Mouse (Mus musculus) B cell, adult 62 days (primary cell): ENCODE measurements around the gene Mea1. TPM values are rescaled to one million over a fixed set of nuclear protein-coding genes. Genes with fewer than 3 reads are reported as not detected.

Experiments
- total RNA-seq: library from RNA; stranded (reverse); gene quantifications from 4 replicates; pipeline ENCODE4 v1.2.4, GENCODE M21; 2023

The Mea1 gene
- 47.4 to 58.8 TPM (median 54.1 TPM) in 4 replicates for total RNA-seq

DNA sequence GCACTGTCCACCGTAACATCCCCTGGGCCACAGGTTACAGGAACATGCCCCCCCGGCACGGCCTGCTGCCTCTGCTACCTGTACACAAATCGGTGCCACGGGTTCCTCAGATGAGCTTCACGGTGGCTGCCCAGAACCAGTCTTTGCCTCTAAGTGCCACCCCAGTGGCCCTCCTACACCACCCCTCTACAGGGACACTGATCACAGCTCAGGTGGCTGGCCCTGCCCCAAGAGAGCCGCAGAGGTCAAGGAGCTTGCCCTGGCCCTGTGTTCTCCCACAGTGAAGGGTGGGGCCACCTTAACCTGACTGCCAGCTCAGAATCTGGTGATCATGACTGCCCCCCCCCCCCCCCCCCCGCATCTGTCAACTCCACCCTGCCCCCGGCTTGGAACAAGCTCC is at the start of gene Mea1:
Gene Mea1 (plus strand): TSS at position 378 of the 400 bp plus-strand sequence.

DNA sequence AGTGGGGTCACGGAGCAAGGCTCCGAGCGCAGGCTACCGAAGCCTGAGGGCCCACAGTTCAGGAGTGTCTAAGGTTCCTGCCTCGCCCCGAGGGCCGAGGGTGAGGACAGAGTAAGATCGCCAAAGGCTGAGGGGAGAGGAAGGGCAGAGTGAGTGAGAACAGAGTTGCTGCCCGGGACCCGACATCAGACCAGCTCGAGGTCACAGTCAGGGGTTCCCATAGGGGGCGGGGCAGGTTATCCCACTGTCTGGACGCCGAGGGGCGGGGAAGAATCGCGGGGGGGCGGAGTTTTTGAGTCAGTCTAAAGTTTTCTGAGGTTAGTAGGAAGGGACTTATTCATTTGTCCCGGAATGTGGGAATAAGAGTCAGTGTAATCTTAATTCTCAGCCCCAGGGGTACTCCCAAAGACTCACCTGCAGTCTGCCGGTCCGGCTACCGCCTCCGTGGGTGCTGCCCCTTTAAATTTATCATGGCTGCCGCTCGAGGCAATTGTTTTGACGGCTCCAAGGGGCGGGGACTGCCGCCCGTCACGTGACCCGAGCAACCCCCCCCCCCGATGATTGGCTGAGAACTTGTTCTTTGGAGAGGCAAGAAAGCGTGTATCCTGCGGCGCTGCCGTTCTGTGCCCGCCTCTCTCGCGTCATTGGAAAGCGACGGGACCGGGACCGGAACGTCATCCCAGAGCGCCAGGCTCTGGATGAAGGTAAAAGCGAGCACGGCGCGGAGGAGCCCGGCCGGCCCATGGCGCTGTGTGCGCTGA is 32.9 kb upstream of the Mea1 start, which contains the start of the genes Klc4 and Mrpl2:
Gene Klc4 (minus strand): TSS at position 462 of the 761 bp plus-strand sequence.
Gene Mrpl2 (plus strand): TSS at position 669 of the 761 bp plus-strand sequence.

DNA sequence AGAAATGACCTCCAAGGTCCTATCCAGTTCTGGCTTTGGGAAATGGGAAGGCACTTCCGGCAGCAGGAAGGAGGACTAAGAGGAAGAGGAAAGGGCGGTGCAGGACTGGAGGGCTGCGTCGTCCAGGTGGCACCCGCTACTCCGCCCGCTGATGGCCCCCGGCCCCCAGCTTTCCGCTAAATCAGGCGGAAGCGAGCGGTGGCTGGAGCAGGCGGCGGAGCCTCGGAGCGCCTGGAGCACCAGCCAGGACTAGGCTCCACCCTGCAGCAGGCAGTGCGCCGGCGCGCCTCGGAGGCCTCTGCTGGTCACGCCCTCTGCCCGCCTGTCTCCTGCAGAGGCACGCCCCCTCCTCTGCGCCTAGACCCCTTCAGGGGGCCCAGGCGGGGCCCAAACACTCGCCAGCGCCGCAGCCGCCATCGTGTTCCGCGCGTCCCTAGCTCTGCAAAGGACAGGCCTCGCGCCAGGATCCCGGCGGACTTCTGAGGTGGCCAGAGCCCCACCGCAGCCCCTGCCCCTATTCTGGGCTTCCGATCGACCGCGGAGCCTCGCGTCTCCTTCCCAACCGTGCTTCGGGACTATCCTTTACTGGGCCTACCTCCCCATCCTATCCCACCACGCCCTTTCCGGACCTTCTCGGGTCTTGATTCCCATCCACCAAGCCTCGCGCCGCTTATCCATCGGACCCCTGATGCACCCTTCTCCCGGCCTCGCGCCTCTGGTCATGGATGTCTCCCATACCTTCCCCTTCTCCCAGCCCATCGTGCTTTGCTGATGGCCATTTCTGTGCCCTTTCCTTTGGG is 28.2 kb upstream of the Mea1 start, which contains the start of gene Cul7:
Gene Cul7 (plus strand): TSS at position 106 of the 800 bp plus-strand sequence.

GRCm38 (mm10) chr17:46673850-46674529 is 4.6 kb upstream of the Mea1 start, which contains the start of gene Rrp36:
Gene Rrp36 (minus strand): TSS chr17:46674352.

GRCm38 (mm10) chr17:46680760-46681373 is 2.3 kb downstream of the Mea1 start, which contains the start of gene Klhdc3:
Gene Klhdc3 (minus strand): TSS chr17:46680914.

DNA sequence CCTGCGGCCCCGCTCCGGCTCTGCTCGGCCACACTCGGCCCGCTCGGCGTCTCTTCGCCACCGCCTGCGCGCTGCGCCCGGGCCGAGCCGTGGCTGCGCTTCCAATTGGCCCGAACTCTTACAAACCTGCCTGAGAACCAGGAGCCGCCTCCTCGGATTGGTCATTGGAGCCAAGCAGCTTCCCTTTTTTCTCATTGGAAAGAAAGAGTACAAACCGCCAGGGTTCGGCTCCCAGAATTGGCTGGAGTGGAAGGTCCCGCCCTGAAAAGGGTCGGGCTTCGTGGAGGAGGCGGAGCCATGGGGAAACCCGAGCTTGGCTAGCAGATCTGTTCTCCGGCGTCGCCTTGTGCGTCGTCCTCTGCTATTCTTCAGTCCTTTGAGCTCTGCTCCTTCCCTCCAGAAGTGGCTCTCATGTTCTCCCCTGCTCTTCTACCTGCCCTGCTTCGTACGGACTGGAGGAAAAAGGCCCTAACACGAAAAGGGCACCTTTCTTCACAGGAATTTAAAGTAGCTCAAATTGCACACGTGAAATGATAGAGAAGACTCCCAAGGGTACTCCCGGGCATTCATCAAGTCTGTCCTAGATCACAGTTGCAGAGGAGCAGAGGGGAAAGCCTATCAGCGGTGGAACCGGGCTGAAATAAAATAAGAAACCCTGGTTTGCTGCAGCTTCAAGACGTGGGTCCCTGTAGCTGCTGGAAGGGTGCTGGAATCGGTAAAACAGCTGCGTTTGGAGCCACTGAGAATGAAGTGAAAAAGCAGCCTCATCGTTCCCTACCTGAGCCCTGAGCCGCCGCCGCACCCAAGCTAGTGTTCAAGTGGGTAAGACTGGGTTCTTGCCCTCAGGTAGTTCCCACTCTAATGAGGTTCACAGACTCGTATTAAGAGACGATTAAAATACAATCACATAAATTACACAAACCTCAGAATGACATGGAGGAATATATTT is 26.6 kb downstream of the Mea1 start, which contains the start of gene Ppp2r5d:
Gene Ppp2r5d (minus strand): TSS at position 225 of the 949 bp plus-strand sequence.

DNA sequence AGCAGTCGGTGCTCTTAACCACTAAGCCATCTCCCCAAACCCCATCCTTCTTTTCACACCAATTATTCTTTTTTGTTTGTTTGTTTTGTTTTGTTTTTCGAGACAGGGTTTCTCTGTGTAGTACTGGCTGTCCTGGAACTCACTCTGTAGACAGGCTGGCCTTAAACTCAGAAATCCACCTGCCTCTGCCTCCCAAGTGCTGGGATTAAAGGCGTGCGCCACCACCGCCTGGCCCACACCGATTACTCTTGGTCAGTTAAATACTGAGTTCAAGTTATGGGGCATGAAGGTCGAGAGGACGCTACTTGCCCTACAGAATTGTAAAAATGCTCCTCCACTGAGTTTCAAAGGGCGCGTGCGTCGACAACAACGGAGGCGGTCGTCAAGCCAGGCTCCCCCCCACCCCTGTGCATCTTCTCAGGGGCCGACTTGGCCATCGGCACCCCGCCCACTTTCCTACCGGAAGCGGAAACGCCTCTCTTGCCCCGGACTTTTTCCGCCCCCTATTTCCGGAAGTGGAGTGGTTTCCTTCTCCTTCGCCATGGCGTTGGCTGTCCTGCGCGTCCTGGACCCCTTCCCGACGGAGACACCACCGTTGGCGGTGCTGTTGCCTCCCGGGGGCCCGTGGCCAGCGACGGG is 32.5 kb downstream of the Mea1 start, which contains the start of gene Pex6:
Gene Pex6 (plus strand): TSS at position 505 of the 639 bp plus-strand sequence.

GRCm38 (mm10) chr17:46728904-46729318 is 50.3 kb downstream of the Mea1 start, which contains the start of gene Gnmt:
Gene Gnmt (minus strand): TSS chr17:46729168.

Other genes with a start within 250 kb of the Mea1 start
- 4.3 to 7.2 TPM (median 5.3 TPM) in 4 replicates for gene Crip3, start 249.9 kb upstream of the Mea1 start, total RNA-seq
- gene Slc22a7, start 240.3 kb upstream of the Mea1 start, total RNA-seq: not detected in 4 replicates
- 3.0 to 4.2 TPM (median 3.5 TPM) in 4 replicates for gene Ttbk1, start 191.1 kb upstream of the Mea1 start, total RNA-seq
- gene Dnph1, start 182.1 kb upstream of the Mea1 start, total RNA-seq: 0.83 TPM in 1 of 4 replicates, not detected in the others
- gene Cul9, start 132.4 kb upstream of the Mea1 start, total RNA-seq: 16.7 to 18.7 TPM (median 17.0 TPM) in 4 replicates
- gene Srf, start 122.6 kb upstream of the Mea1 start, total RNA-seq: 85.8 to 123 TPM (median 90.9 TPM) in 4 replicates
- not detected in 4 replicates for gene Ptk7, start 49.3 kb upstream of the Mea1 start, total RNA-seq
- gene Klc4, start 32.8 kb upstream of the Mea1 start, total RNA-seq: 20.6 to 24.1 TPM (median 21.7 TPM) in 4 replicates
- gene Mrpl2, start 32.6 kb upstream of the Mea1 start, total RNA-seq: 31.0 to 37.9 TPM (median 35.5 TPM) in 4 replicates
- 7.4 to 9.2 TPM (median 8.5 TPM) in 4 replicates for gene Cul7, start 28.5 kb upstream of the Mea1 start, total RNA-seq
- 22.4 to 31.7 TPM (median 25.4 TPM) in 4 replicates for gene Rrp36, start 4.4 kb upstream of the Mea1 start, total RNA-seq
- 39.9 to 46.1 TPM (median 42.2 TPM) in 4 replicates for gene Klhdc3, start 2.1 kb downstream of the Mea1 start, total RNA-seq
- gene Ppp2r5d, start 26.3 kb downstream of the Mea1 start, total RNA-seq: 28.4 to 37.9 TPM (median 33.3 TPM) in 4 replicates
- 37.0 to 38.0 TPM (median 37.3 TPM) in 4 replicates for gene Pex6, start 32.7 kb downstream of the Mea1 start, total RNA-seq
- gene Gnmt, start 50.4 kb downstream of the Mea1 start, total RNA-seq: 4.0 to 4.6 TPM (median 4.5 TPM) in 4 replicates
- 138 to 149 TPM (median 142 TPM) in 4 replicates for gene Cnpy3, start 73.4 kb downstream of the Mea1 start, total RNA-seq
- gene Ptcra, start 84.9 kb downstream of the Mea1 start, total RNA-seq: not detected in 4 replicates
- gene 2310039H08Rik, start 93.8 kb downstream of the Mea1 start, total RNA-seq: 17.4 to 20.4 TPM (median 18.6 TPM) in 4 replicates
- gene Rpl7l1, start 103.9 kb downstream of the Mea1 start, total RNA-seq: 61.7 to 77.6 TPM (median 66.7 TPM) in 4 replicates
- gene Bicral, start 179.7 kb downstream of the Mea1 start, total RNA-seq: 94.1 to 106 TPM (median 101 TPM) in 4 replicates
- 9.9 to 16.4 TPM (median 14.4 TPM) in 4 replicates for gene Tbcc, start 211.9 kb downstream of the Mea1 start, total RNA-seq
- not detected in 4 replicates for gene Prph2, start 231.7 kb downstream of the Mea1 start, total RNA-seq